Mouse (Mus musculus): ENCODE measurements around the gene Sez6.

The Sez6 gene

DNA sequence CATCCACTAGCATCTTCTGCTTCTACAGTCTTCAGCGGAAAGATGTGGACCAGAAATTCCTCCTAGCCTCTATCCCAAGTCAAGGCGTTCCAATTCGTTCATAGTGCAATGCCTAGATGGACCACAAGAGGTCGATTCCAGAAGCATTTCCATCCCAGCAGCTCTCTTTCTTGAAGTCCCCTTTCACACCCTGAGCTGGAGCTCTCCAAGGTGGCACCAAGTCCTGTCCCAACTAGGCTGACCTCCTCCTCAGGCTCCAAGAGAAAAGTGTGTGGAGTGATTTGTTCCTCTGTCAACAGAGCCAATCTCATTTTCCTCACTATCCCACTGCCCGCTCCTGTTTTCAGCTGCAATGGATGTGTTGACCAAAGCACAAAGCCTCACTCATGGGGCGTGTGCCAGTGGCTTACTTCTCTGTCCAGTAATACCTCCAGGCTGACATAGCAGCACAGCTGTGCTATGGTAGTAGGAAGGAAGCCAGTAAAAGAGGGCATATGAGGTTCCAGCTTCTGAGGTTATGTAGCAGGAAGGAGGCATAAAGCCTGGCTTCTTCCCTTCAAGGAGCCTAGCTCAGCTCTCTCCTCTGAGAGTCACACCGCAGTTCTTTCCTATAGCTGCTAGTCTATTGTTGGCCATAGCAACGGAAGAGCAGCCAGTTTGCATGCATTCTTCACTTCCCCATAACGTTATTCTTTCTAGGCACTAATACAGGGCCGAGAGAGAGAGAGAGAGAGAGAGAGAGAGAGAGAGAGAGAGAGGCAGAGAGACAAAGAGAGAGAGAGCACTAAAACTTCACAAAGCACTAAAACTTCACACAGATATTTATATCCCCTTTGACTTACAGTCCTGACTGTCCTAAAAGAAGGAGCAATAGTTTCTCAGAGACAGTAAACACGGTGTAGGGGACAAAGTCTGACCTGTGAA, 49.9 kb downstream of the Sez6 start:
- peak; percentile 53 for DNase-seq (ENCODE audit: extremely low spot score, low spot score)

DNA sequence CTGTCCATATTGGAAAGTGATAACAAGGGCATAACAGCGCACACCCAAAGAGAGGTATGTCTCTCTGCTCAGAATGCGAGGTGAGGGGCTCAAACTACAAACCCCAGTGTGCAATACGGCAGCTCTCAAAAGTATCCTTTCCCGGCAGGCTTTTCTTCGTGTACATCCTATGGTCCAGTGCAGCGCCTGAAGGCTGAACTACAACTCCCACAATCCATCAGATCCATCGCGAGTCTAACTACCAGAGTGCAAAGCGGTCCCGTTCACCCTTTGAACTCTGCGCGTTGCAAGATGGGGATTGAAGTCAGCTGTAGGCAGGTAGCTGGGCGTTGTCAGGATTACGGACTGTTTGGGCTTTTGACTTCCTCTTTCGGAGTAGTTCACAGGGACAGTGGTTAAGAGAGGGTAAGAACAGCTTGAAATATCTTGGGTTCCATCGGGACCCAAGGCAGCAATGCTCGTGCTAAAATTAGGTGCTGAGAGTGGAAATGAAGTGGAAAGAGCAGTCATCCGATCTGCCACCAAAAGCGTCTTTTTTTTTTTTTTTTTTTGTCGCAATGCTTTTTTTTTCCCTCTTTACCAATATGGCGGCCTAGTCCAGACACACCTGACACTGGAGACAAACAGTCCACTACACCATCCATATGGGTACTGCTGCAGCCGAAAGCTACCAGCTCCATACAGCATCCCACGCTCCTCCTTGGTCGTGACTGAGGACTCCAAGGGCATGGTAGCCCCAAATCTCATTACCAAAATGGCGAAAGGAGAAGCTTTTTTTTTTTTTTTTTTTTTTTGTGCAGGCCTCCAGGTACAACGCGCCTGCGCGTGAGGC, 51.2 kb downstream of the Sez6 start:
- peak; percentile 90 for DNase-seq (ENCODE audit: extremely low spot score, low spot score)

DNA sequence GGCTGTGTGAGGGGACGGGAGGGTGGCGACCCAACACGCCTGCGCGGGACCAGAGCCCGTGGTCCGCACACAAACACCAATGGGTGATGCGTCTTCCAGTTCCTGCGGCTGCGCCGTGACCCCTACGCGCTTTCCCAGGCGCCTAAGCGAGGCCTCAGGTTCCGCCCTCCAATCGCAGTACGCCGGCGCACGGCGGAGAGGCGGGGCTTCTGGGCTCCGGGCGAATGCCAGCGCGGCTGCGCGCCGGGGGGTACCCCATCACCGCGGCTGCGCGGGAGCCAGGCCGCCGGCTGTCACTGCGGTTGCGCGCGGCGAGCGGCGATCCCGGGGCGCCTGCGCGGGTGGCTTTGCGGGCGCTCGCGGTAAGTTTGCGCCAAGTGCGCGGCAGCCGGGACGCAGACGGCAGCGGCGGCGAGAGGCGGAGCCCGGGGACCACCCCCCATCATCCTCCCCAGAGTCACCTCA, 51.9 kb downstream of the Sez6 start, which contains the start of gene Phf12:
Phf12 (plus strand) TSS at position 314 of the 465 bp plus-strand sequence.
- peak; percentile 98 for DNase-seq (ENCODE audit: extremely low spot score, low spot score)

DNA sequence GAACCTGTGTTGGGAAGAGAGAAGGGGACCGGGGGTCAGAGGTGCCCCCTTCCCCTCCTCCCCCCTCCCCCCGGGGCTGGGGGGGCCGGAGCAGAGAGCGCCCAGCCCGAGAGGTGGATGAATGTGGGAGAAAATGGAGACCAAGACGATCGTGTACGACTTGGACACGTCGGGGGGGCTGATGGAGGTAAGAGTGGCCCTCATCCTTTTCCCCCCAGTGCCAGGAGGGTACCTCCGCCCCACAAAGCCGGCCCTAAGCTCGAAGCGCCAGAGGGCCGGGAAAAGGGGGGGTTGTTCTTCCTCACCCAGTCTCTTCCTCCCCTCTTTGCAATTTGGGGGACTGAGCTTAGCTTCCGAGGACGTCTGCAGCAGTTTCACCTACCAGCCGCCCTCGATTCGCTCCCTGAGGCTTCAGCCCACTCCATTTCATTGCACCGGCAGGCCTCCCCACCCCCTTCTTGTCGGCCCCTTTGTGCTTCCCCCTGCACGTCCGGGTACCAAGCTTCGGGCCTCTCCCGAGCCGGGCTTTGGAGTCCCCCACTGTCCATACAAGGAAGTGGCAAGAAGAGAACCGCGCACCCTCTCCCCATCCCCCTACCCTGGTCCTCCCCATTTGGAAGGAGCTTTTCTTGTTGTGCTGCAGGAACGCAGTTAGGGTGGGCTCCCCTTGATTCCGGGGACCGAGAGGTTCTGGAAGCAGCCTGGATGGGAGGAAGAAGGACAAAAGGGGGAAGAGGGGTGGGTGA, 52.8 kb downstream of the Sez6 start:
- peak; percentile 70 for DNase-seq (ENCODE audit: extremely low spot score, low spot score)

DNA sequence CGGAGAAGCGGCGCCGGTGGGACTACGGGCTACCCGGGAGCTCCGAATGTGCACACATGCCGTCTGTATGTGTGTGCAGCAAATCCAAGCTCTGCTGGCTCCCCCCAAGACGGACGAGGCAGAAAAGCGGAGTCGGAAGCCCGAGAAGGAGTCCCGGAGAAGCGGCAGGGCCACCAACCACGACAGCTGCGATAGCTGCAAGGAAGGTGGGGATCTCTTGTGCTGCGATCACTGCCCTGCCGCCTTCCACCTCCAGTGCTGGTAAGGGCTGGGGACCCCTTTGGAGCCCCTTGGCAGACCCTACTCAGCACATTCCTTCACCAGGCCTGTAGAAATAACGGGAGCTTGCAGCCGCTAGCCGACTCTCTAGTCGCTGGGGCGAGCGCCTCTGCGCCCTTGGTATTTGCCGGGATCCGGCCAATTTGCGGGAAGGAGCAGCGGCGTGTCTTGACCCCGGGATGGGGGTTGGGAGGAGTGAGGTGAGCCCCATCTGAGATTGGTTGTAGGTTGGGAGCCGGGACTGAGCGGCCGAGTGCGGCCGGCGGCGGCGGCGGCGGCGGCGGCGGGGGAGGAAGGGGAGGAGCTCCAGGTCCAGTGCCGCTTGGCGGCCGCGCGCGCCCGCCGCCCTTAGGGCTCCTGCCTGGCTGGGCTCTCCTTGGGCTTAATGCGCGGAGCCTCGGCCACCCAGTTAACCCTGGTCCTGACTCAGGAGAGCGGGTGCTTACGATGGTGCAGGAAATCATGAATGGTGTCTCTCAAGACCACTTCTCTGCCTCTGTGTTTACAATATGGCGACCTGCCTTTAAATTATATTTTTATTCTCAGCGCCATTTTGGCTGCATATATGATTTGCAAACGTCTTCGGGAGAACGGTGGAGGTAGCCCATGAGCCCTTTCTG, 53.6 kb downstream of the Sez6 start:
- peak; percentile 86 for DNase-seq (ENCODE audit: extremely low spot score, low spot score)

DNA sequence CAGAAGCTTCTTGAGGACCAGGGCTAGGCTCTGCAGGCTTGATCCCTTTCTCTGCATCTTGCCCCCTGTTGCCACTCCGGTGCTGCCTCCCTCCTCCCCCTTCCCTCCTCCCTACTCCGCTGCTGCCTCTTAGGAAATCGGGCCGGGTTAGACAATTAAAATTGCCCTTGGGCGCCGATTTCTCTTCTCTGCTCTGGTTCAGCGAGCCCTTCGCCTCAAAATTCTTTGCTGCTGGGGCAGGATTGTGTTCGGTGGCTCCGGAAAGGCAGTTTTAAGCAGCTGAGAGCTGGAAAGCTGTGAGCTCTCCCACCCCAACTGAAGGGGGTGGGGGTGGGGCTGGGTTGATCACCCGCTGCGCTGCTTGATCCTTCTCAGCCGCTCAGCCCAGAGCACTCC, 54.2 kb downstream of the Sez6 start:
- no peak for DNase-seq (ENCODE audit: extremely low spot score, low spot score)

DNA sequence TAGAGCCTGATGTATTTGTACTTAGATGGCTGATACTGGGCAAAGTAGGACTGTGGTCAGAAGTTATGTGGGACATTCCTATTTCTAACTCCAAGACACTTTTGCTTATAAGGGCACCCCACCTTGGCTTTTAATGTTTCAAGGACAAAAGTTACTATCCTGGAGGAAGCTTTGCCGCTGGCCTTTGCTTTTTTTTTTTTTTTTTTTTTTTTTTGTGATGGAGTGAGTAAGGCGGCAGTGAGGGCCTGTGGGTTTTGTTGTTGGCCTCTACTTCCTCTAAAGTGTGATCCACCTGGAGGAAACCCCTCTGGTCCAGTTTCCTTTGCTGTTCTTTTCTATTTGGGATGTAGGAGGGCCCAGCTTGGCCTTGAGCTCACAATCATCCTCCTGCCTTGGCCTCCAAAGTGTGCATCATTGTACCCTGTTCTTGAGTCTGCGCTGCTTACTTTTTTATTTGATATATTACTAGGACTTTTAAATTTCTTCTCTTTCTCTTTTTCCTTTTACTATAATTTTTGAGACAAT, 55.0 kb downstream of the Sez6 start:
- no peak for DNase-seq (ENCODE audit: extremely low spot score, low spot score)

DNA sequence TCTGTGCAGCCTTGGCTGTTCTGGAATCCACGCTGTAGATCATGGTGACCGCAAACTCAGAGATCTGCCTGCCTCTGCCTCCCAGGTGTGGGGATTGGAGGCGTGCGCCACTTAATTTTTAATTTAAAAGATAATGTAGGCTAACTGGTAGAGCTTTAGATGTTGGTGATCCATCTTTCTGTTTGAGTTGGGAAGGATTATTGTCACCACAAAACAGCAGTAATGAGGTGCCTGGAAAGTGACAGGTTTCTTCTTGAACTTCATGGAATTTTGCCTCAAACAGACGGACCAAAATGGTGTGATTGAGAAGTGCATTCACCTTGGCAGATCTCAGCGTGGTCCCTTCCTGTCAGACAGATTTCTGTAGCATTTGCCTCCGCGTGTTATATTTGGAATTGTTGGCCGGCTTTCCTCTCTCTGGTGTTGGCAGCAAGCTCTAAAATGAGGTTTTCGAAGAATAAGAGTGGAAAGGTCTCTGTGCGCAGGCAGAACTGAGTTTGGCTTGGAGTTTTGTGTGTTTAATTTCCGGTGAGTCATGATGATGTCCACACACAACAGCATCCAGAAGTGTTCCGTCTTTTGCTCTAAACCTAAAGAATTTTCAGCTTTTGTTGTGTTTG, 58.6 kb downstream of the Sez6 start:
- no peak for DNase-seq (ENCODE audit: extremely low spot score, low spot score)

DNA sequence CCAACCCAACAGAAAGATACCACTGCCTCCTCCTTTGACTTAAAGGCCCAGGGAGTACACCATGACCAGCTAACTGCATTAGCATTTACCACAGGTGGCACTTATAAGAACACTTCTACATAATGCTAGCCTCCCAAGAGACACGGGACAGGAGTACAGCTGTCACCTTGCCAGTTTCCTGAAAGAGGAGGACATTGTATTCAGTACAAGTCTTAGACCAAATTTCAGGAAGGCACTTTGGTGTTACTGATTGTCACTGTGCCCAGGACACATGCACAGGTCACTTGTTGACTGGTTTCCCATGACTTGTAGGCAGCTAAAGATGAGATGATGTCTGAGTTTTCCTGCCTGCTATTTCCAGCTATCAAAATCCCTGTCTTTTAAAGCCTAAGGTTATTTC, 65.0 kb downstream of the Sez6 start:
- DNase-seq (ENCODE audit: extremely low spot score, low spot score) = no peak

DNA sequence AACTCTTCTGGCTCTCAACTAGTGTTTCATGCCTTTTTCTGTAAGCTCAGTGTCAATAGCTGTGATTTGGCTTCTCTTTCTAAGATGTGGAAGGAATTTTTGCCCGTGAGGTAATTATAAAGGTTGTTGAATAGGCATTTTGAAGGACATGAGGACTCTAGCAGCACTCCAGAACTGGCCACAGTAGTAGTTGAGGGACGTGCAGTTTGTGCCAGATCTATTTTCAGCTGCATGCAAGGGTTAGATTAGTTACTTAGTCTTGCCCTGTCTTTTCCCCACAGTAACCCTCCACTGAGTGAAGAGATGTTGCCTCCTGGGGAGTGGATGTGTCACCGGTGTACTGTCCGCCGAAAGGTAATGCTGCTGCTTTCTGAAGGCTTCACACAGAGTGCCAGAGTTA, 75.8 kb downstream of the Sez6 start:
- no peak for DNase-seq (ENCODE audit: extremely low spot score, low spot score)

DNA sequence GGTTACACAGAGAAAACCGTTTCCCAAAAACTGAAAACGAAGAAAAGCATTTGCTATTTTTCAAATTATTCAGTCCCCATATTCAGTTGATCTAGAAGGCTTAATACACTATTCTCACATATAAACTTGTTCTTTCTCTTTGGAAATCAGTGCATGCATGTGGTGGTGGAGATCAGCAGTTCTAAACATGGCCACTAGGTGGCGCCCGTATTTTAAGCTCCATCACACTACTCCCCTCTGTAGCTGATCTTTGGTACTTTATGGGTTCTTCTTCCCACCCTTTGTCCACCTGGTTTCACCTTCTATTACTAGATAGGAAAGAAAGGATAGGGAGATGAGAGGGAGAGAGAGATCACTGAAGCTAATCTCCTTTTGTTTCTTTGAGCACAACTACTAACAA, 89.1 kb downstream of the Sez6 start:
- DNase-seq (ENCODE audit: extremely low spot score, low spot score) = peak; percentile 76

DNA sequence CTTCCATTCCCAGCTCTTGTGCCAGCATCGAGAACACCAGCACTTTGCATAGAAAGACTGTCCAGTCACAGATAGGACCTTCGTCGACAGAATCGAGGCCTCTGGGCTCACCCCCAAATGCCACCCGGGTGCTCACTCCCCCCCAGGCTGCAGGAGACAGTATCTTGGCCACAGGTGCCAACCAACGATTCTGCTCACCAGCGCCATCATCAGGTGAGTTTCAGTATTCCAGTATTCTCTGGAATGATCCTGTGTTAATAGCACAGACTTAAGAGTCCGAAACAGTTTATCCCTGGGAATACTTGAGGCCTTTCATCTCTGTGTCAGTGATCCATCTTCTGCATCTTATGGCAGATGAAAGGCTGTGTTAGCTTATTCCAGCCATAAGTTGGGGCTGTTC, 93.0 kb downstream of the Sez6 start:
- DNase-seq (ENCODE audit: extremely low spot score, low spot score) = no peak

Data from neural tube, embryonic 10.5 days (tissue).